Mouse (Mus musculus): Measurements from ENCODE around the gene Gabpb2. TPM values are rescaled to one million over a fixed set of nuclear protein-coding genes. Genes with fewer than 3 reads are reported as not detected.

Gabpb2 gene
- total and polyA plus RNA-seq, 2 experiments: 6.1 to 13.7 TPM

GRCm38 (mm10) chr3:95195772-95196171 is 21.9 kb downstream of the Gabpb2 start:
- H3K4me3 ChIP-seq (ENCODE audit: insufficient read depth, low read depth, low read length): no peak overlapping the region
- H3K9ac ChIP-seq (ENCODE audit: low read depth, low read length): no peak overlapping the region
- H3K36me3 ChIP-seq (ENCODE audit: control insufficient read depth, insufficient read depth, low read length): peaks cover 41% of the 10 kb centered on the region
- WGBS: 24% methylated on average over 2 of the region's 2 CpGs
- H3K27ac ChIP-seq (replicated peaks; ENCODE audit: insufficient read depth, low read depth, low read length): no peak overlapping the region
- H3K79me2 ChIP-seq (ENCODE audit: control insufficient read depth, insufficient read depth, low read length): no peaks in the 10 kb centered on the region
- DNase-seq (ENCODE audit: extremely low read depth, low read depth, low spot score): peak; percentile 60
- no peak for TF ChIP-seq CTCF (IDR thresholded peaks at IDR 0.05; ENCODE audit: low read depth, low read length)
- no peak for TF ChIP-seq POLR2A (IDR thresholded peaks at IDR 0.05; ENCODE audit: extremely low read depth, insufficient read depth, low read length)
- no peaks in the 10 kb centered on the region for H3K27me3 ChIP-seq (ENCODE audit: control insufficient read depth, insufficient read depth, low read length)
- peaks cover 9% of the 10 kb centered on the region for H3K4me1 ChIP-seq (ENCODE audit: control insufficient read depth, insufficient read depth, low read length)

- Histone ChIP-seq H3K79me2 (ENCODE audit: control insufficient read depth, insufficient read depth, low read length) (no peaks in the 10 kb centered on the region), H3K4me3 (ENCODE audit: insufficient read depth, low read depth, low read length) (no peak overlapping the region), H3K9ac (ENCODE audit: low read depth, low read length) (no peak overlapping the region), H3K27ac (replicated peaks; ENCODE audit: insufficient read depth, low read depth, low read length) (no peak overlapping the region), H3K4me1 (ENCODE audit: control insufficient read depth, insufficient read depth, low read length) (peaks cover 9% of the 10 kb centered on the region), H3K27me3 (ENCODE audit: control insufficient read depth, insufficient read depth, low read length) (no peaks in the 10 kb centered on the region), H3K36me3 (ENCODE audit: control insufficient read depth, insufficient read depth, low read length) (peaks cover 34% of the 10 kb centered on the region)
- no peak for DNase-seq (ENCODE audit: extremely low read depth, low read depth, low spot score)
- TF ChIP-seq CTCF (IDR thresholded peaks at IDR 0.05; ENCODE audit: low read depth, low read length) (no peak), POLR2A (IDR thresholded peaks at IDR 0.05; ENCODE audit: extremely low read depth, insufficient read depth, low read length) (no peak)
- 51% methylated on average over 6 of the region's 6 CpGs for WGBS
These were observed 23.0 kb downstream of the Gabpb2 start for GRCm38 (mm10) chr3:95194721-95195135.

GRCm38 (mm10) chr3:95186888-95187287 is 30.8 kb downstream of the Gabpb2 start:
- Histone ChIP-seq H3K79me2 (ENCODE audit: control insufficient read depth, insufficient read depth, low read length) (no peaks in the 10 kb centered on the region), H3K9ac (ENCODE audit: low read depth, low read length) (no peak overlapping the region), H3K36me3 (ENCODE audit: control insufficient read depth, insufficient read depth, low read length) (peaks cover 25% of the 10 kb centered on the region), H3K27ac (replicated peaks; ENCODE audit: insufficient read depth, low read depth, low read length) (no peak overlapping the region), H3K4me3 (ENCODE audit: insufficient read depth, low read depth, low read length) (no peak overlapping the region), H3K27me3 (ENCODE audit: control insufficient read depth, insufficient read depth, low read length) (no peaks in the 10 kb centered on the region), H3K4me1 (ENCODE audit: control insufficient read depth, insufficient read depth, low read length) (no peaks in the 10 kb centered on the region)
- TF ChIP-seq POLR2A (IDR thresholded peaks at IDR 0.05; ENCODE audit: extremely low read depth, insufficient read depth, low read length) (no peak), CTCF (IDR thresholded peaks at IDR 0.05; ENCODE audit: low read depth, low read length) (no peak)
- DNase-seq (ENCODE audit: extremely low read depth, low read depth, low spot score): no peak
- 95% methylated on average over 6 of the region's 6 CpGs for WGBS

- Histone ChIP-seq H3K79me2 (ENCODE audit: control insufficient read depth, insufficient read depth, low read length) (no peaks in the 10 kb centered on the region), H3K9ac (ENCODE audit: low read depth, low read length) (no peak overlapping the region), H3K27ac (replicated peaks; ENCODE audit: insufficient read depth, low read depth, low read length) (no peak overlapping the region), H3K36me3 (ENCODE audit: control insufficient read depth, insufficient read depth, low read length) (peaks cover 25% of the 10 kb centered on the region), H3K4me3 (ENCODE audit: insufficient read depth, low read depth, low read length) (no peak overlapping the region), H3K4me1 (ENCODE audit: control insufficient read depth, insufficient read depth, low read length) (no peaks in the 10 kb centered on the region), H3K27me3 (ENCODE audit: control insufficient read depth, insufficient read depth, low read length) (no peaks in the 10 kb centered on the region)
- no peak for DNase-seq (ENCODE audit: extremely low read depth, low read depth, low spot score)
- 97% methylated on average over 2 of the region's 2 CpGs for WGBS
- TF ChIP-seq POLR2A (IDR thresholded peaks at IDR 0.05; ENCODE audit: extremely low read depth, insufficient read depth, low read length) (no peak), CTCF (IDR thresholded peaks at IDR 0.05; ENCODE audit: low read depth, low read length) (no peak)
These were observed 31.6 kb downstream of the Gabpb2 start for GRCm38 (mm10) chr3:95186100-95186499.

GRCm38 (mm10) chr3:95184796-95185577 is 32.7 kb downstream of the Gabpb2 start:
- Histone ChIP-seq H3K79me2 (ENCODE audit: control insufficient read depth, insufficient read depth, low read length) (no peaks in the 10 kb centered on the region), H3K4me1 (ENCODE audit: control insufficient read depth, insufficient read depth, low read length) (no peaks in the 10 kb centered on the region), H3K4me3 (ENCODE audit: insufficient read depth, low read depth, low read length) (no peak overlapping the region), H3K36me3 (ENCODE audit: control insufficient read depth, insufficient read depth, low read length) (peaks cover 25% of the 10 kb centered on the region), H3K27ac (replicated peaks; ENCODE audit: insufficient read depth, low read depth, low read length) (no peak overlapping the region), H3K9ac (ENCODE audit: low read depth, low read length) (no peak overlapping the region), H3K27me3 (ENCODE audit: control insufficient read depth, insufficient read depth, low read length) (no peaks in the 10 kb centered on the region)
- TF ChIP-seq CTCF (IDR thresholded peaks at IDR 0.05; ENCODE audit: low read depth, low read length) (no peak), POLR2A (IDR thresholded peaks at IDR 0.05; ENCODE audit: extremely low read depth, insufficient read depth, low read length) (no peak)
- 85% methylated on average over 9 of the region's 9 CpGs for WGBS
- DNase-seq (ENCODE audit: extremely low read depth, low read depth, low spot score): no peak

GRCm38 (mm10) chr3:95181841-95182240 is 35.9 kb downstream of the Gabpb2 start:
- no peak overlapping the region for H3K4me3 ChIP-seq (ENCODE audit: insufficient read depth, low read depth, low read length)
- no peak overlapping the region for H3K9ac ChIP-seq (ENCODE audit: low read depth, low read length)
- H3K36me3 ChIP-seq (ENCODE audit: control insufficient read depth, insufficient read depth, low read length): peaks cover 7% of the 10 kb centered on the region
- H3K4me1 ChIP-seq (ENCODE audit: control insufficient read depth, insufficient read depth, low read length): no peaks in the 10 kb centered on the region
- 59% methylated on average over 1 of the region's 1 CpGs for WGBS
- no peaks in the 10 kb centered on the region for H3K79me2 ChIP-seq (ENCODE audit: control insufficient read depth, insufficient read depth, low read length)
- TF ChIP-seq CTCF (IDR thresholded peaks at IDR 0.05; ENCODE audit: low read depth, low read length): no peak
- no peak for TF ChIP-seq POLR2A (IDR thresholded peaks at IDR 0.05; ENCODE audit: extremely low read depth, insufficient read depth, low read length)
- no peak for DNase-seq (ENCODE audit: extremely low read depth, low read depth, low spot score)
- no peak overlapping the region for H3K27ac ChIP-seq (replicated peaks; ENCODE audit: insufficient read depth, low read depth, low read length)
- no peaks in the 10 kb centered on the region for H3K27me3 ChIP-seq (ENCODE audit: control insufficient read depth, insufficient read depth, low read length)

Data from liver, adult 2 months (tissue).